Mouse (Mus musculus) MEL (cell line): Measurements from ENCODE around the gene Dpt.

Experiments used
- CHD2 ChIP-seq: IDR thresholded peaks from 2 replicates; pipeline ENCODE4 v1.6.1; 2011; ENCODE audit warnings: low read length, improper control_type of control experiment
- CTCF ChIP-seq, 3 experiments: IDR thresholded peaks in 2 of 3; conservative IDR thresholded peaks in 1 of 3; 2 replicates each; pipeline ENCODE4 v1.5.1; 2011 to 2012; ENCODE audit warnings: low read length in 3 of 3, low read depth in 2 of 3, mild to moderate bottlenecking in 2 of 3, improper control_type of control experiment in 1 of 3, inconsistent platforms in 1 of 3, mixed read lengths in 1 of 3, moderate library complexity in 1 of 3; ENCODE audit not compliant: control insufficient read depth in 1 of 3, insufficient read depth in 1 of 3, poor library complexity in 1 of 3, severe bottlenecking in 1 of 3
- EP300 ChIP-seq, 2 experiments: IDR thresholded peaks; 2 replicates each; pipeline ENCODE4 v1.6.1; 2011; ENCODE audit warnings: improper control_type of control experiment in 2 of 2, low read length in 2 of 2, low read depth in 1 of 2, mild to moderate bottlenecking in 1 of 2
- HCFC1 ChIP-seq: IDR thresholded peaks from 2 replicates; pipeline ENCODE4 v1.6.1; 2012; ENCODE audit warnings: low read depth, mild to moderate bottlenecking, inconsistent platforms, low read length, improper control_type of control experiment, moderate library complexity
- MAZ ChIP-seq: IDR thresholded peaks from 2 replicates; pipeline ENCODE4 v1.6.1; 2012; ENCODE audit warnings: low read depth, mild to moderate bottlenecking, inconsistent platforms, low read length, improper control_type of control experiment
- POLR2AphosphoS5 ChIP-seq: IDR thresholded peaks from 2 replicates; pipeline ENCODE4 v1.6.1; 2012; ENCODE audit warnings: low read depth, borderline replicate concordance, mild to moderate bottlenecking, inconsistent platforms, low read length, moderate library complexity, mixed read lengths
- USF2 ChIP-seq, 2 experiments: IDR thresholded peaks; 2 replicates each; pipeline ENCODE4 v1.6.1; 2011 to 2012; ENCODE audit warnings: improper control_type of control experiment in 2 of 2, low read length in 2 of 2, borderline replicate concordance in 1 of 2, inconsistent platforms in 1 of 2, low read depth in 1 of 2, mild to moderate bottlenecking in 1 of 2; ENCODE audit not compliant: insufficient read depth in 1 of 2
- ZC3H11A ChIP-seq: IDR thresholded peaks from 2 replicates; pipeline ENCODE4 v1.6.1; 2012; ENCODE audit warnings: low read depth, mild to moderate bottlenecking, inconsistent platforms, low read length, improper control_type of control experiment
- ZMIZ1 ChIP-seq: IDR thresholded peaks from 2 replicates; pipeline ENCODE4 v1.6.1; 2012; ENCODE audit warnings: low read depth, mild to moderate bottlenecking, inconsistent platforms, low read length, improper control_type of control experiment, moderate library complexity

GRCm38 (mm10) chr1:164804277-164804676 is 7.8 kb downstream of the Dpt start:
- TF ChIP-seq HCFC1 (no peak), ZC3H11A (no peak), EP300 (IDR thresholded peaks at IDR 0.05; ENCODE audit: low read depth in 1 of 2, low read length in 2 of 2) (no peak), USF2 (IDR thresholded peaks at IDR 0.05; ENCODE audit: borderline replicate concordance in 1 of 2, insufficient read depth in 1 of 2, low read depth in 1 of 2, low read length in 2 of 2) (no peak), CHD2 (no peak), CTCF (IDR thresholded peaks at IDR 0.05 in 2 of 3, conservative IDR thresholded peaks at IDR 0.05 in 1 of 3; ENCODE audit: control insufficient read depth in 1 of 3, insufficient read depth in 1 of 3, low read depth in 2 of 3, low read length in 3 of 3, poor library complexity in 1 of 3, severe bottlenecking in 1 of 3) (no peak), ZMIZ1 (no peak), POLR2AphosphoS5 (no peak), MAZ (no peak)
